Mouse (Mus musculus) bone marrow, adult 2 months (tissue): ENCODE measurements around the gene Ucp1.

Source experiments
- CTCF ChIP-seq: fragments of 200-500 bp; IDR thresholded peaks from 2 replicates; pipeline ENCODE4 v1.5.1; 2011; ENCODE audit warnings: low read length, control low read depth; ENCODE audit not compliant: control insufficient read depth, insufficient read depth
- POLR2A ChIP-seq: fragments of 200-500 bp; IDR thresholded peaks from 2 replicates; pipeline ENCODE4 v1.6.1; 2011; ENCODE audit warnings: low read depth, mild to moderate bottlenecking, control low read depth, low read length, borderline replicate concordance; ENCODE audit not compliant: control insufficient read depth

GRCm38 (mm10) chr8:83285391-83285790, 4.8 kb upstream of the Ucp1 start:
- TF ChIP-seq CTCF: no peak
- TF ChIP-seq POLR2A: no peak
